Mouse (Mus musculus) lung, embryonic 14.5 days (tissue): ENCODE measurements at regions not wholly inside any gene's neighbourhood (a gene's known extent, or its start where the extent isn't known, plus 50 kb on each side); places are given as distances from the start of the nearest gene placed in this dataset.

ENCODE experiments used
- ATAC-seq: fragments of 200-750 bp; cut with Nextera tagmentation; 2 replicates; pipeline ENCODE4 v1.8.0; 2017; ENCODE audit warnings: mild to moderate bottlenecking, moderate TSS enrichment, moderate library complexity; ENCODE audit not compliant: insufficient read depth
- DNase-seq: peaks from one replicate; pipeline ENCODE4 v3.0.0-alpha.2; 2015
- H3K27ac ChIP-seq: fragments of 300-500 bp; sonication (generic); 2 replicates; pipeline ENCODE4 v1.5.1; 2014; ENCODE audit warnings: low read depth, mild to moderate bottlenecking, moderate library complexity
- H3K27me3 ChIP-seq: fragments of 300-500 bp; sonication (generic); 2 replicates; pipeline ENCODE4 v1.6.1; 2014; ENCODE audit warnings: low read length, control low read depth; ENCODE audit not compliant: insufficient read depth
- H3K36me3 ChIP-seq: fragments of 300-500 bp; sonication (generic); 2 replicates; pipeline ENCODE4 v1.6.1; 2014; ENCODE audit warnings: control low read depth; ENCODE audit not compliant: insufficient read depth
- H3K4me1 ChIP-seq: fragments of 300-500 bp; sonication (generic); 2 replicates; pipeline ENCODE4 v1.6.1; 2014; ENCODE audit warnings: antibody characterized with exemption, control low read depth; ENCODE audit not compliant: insufficient read depth
- H3K4me2 ChIP-seq: fragments of 300-500 bp; sonication (generic); 2 replicates; pipeline ENCODE4 v1.6.1; 2014; ENCODE audit warnings: mild to moderate bottlenecking
- H3K4me3 ChIP-seq: fragments of 300-500 bp; sonication (generic); 2 replicates; pipeline ENCODE4 v1.5.1; 2014; ENCODE audit warnings: low read depth, low read length
- H3K9ac ChIP-seq: fragments of 300-500 bp; sonication (generic); 2 replicates; pipeline ENCODE4 v1.6.1; 2014
- H3K9me3 ChIP-seq: fragments of 300-500 bp; sonication (generic); 2 replicates; pipeline ENCODE4 v1.6.1; 2016; ENCODE audit warnings: low read depth, low read length, control low read depth
- CTCF ChIP-seq: IDR thresholded peaks from 2 replicates; pipeline ENCODE4 v1.5.1; 2016; ENCODE audit warnings: antibody characterized with exemption, low read depth
- WGBS: fragments of 180-500 bp; shearing (Covaris S2); extraction: QIAGEN DNeasy Blood & Tissue Kit; methylation state at CpG from one replicate; pipeline ENCODE4 v1.1.7; 2014; 5-methylcytosine and 5-hydroxymethylcytosine counted together

DNA sequence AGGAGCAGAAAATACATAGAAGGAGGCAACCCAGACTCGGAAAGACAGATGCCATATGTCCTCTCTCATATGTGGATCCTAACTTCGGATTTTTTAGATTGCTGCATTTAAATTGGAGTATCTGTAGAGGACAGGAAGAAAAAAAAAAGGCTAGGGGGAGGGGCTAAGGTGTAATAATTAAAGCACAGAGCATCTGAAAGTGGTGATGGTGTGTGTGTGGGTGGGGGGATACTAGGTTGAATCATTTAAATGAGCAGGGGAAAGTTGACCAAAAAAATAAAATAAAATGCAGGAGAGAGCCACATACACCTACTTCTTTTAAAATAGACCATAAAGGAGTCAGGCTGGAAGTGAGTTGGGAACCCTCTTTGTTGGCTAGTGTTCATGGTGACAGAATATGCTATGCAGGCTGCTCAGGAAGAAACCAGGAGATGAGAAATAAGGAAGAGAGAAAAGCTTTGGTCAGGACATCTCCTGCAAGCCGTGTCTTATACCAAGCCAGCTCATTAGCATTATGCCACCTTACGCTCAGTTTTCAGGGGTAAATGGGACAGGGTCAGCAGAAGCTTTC, 104.7 kb upstream of the Ptprm start:
- Histone ChIP-seq H3K27ac (no peak overlapping the region), H3K9me3 (no peaks in the 10 kb centered on the region), H3K4me1 (no peaks in the 10 kb centered on the region), H3K4me3 (no peak overlapping the region), H3K9ac (no peak overlapping the region), H3K4me2 (no peak overlapping the region), H3K27me3 (no peaks in the 10 kb centered on the region), H3K36me3 (no peaks in the 10 kb centered on the region)
- DNase-seq (no peak), ATAC-seq (no peak)
- TF ChIP-seq CTCF: no peak
- WGBS: 78% methylated on average over 4 of the region's 4 CpGs

DNA sequence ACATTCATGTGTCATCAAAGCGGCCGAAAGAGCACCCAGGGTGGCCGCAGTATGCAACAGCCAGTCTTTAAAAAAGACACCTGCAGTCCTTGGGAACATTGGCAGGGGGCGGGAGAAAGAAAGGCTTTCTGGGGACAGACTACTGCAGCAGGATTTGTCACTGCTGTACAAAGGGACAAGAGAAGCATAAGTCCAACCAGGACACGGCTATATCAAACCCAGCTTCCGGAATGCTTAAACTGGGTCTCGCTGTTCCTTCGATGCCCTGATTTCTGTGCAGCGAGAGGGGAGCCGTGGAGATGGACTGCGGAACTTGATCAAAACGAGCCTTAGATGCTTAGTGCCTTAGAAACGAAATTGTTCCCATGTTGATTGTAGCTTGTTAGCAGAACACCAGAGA, 97.7 kb upstream of the Ptprm start:
- no peaks in the 10 kb centered on the region for H3K36me3 ChIP-seq
- WGBS: 84% methylated on average over 13 of the region's 13 CpGs
- H3K9ac ChIP-seq: no peak overlapping the region
- no peaks in the 10 kb centered on the region for H3K4me1 ChIP-seq
- no peaks in the 10 kb centered on the region for H3K27me3 ChIP-seq
- H3K4me3 ChIP-seq: no peak overlapping the region
- H3K4me2 ChIP-seq: no peak overlapping the region
- ATAC-seq (no peak), DNase-seq (no peak)
- no peaks in the 10 kb centered on the region for H3K9me3 ChIP-seq
- TF ChIP-seq CTCF: no peak
- no peak overlapping the region for H3K27ac ChIP-seq

DNA sequence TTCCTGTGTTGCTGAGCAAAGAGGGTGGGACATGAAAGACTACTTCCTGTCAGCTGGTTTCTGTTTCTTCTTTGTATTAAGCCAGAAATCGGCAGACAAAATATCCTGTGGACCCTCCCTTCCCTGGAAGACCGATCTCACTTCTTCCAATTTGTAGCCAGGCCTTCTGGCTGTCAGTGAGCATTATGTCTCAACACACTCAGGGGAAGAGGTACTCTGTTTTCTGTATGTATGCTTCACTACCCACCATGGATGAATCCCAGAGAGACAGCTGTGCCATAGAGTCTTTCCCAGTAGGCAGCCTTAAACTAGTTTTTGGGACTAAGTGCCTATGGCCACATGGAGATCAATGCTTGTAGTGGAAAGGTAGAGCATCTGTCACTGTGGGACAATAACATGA, 96.8 kb upstream of the Ptprm start:
- no peak overlapping the region for H3K4me3 ChIP-seq
- no peaks in the 10 kb centered on the region for H3K4me1 ChIP-seq
- no peak overlapping the region for H3K4me2 ChIP-seq
- no peak for TF ChIP-seq CTCF
- 38% methylated on average over 2 of the region's 2 CpGs for WGBS
- H3K27ac ChIP-seq: no peak overlapping the region
- no peaks in the 10 kb centered on the region for H3K9me3 ChIP-seq
- no peaks in the 10 kb centered on the region for H3K27me3 ChIP-seq
- no peak for ATAC-seq
- no peaks in the 10 kb centered on the region for H3K36me3 ChIP-seq
- H3K9ac ChIP-seq: no peak overlapping the region
- peak; percentile 9 for DNase-seq

DNA sequence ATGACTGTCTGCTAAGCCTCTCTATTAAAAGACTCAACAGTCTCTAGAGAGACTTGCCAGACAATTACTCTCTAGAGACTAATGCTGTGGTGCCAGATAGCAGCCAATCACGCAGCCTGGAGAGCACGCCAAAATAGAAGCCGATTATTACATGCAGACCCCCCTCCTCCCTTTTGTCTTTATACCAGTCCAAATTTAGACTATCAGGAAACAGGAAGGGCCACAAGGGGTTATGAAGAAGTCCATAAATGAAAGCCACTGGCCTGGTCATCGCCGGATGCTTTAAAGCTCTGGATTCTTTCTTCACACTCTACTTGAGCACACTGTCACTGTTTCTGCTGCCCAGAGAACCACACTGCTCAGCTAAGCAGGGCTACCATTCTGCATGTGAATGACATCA, 95.8 kb upstream of the Ptprm start:
- no peaks in the 10 kb centered on the region for H3K4me1 ChIP-seq
- no peaks in the 10 kb centered on the region for H3K27me3 ChIP-seq
- no peak overlapping the region for H3K27ac ChIP-seq
- H3K4me3 ChIP-seq: no peak overlapping the region
- no peak overlapping the region for H3K4me2 ChIP-seq
- no peak for ATAC-seq
- H3K36me3 ChIP-seq: no peaks in the 10 kb centered on the region
- WGBS: 77% methylated on average over 5 of the region's 5 CpGs
- H3K9me3 ChIP-seq: no peaks in the 10 kb centered on the region
- peak; percentile 2 for DNase-seq
- no peak for TF ChIP-seq CTCF
- H3K9ac ChIP-seq: no peak overlapping the region

DNA sequence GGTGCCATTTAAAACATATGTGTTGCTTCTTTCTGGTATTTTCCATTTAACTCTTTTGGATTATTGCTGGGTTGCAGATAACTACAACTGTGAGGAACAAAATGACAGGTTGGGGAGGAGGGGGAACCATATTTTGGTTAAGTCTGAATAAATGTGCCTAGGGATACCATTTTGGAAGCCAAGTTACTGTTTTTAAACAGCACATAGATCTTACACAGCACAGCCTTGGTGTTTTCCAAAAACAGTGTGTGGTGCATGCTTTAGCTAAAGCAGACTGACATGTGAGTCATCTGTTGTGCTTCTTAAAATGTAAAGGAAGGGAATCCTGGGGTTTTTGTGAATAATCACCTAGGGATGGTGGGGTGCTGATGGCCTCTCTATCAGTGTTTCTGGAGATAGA, 91.7 kb upstream of the Ptprm start:
- no peaks in the 10 kb centered on the region for H3K36me3 ChIP-seq
- DNase-seq (no peak), ATAC-seq (no peak)
- H3K4me1 ChIP-seq: no peaks in the 10 kb centered on the region
- H3K9ac ChIP-seq: no peak overlapping the region
- H3K9me3 ChIP-seq: no peaks in the 10 kb centered on the region
- H3K4me2 ChIP-seq: no peak overlapping the region
- H3K27me3 ChIP-seq: no peaks in the 10 kb centered on the region
- H3K4me3 ChIP-seq: no peak overlapping the region
- H3K27ac ChIP-seq: no peak overlapping the region
- TF ChIP-seq CTCF: no peak

DNA sequence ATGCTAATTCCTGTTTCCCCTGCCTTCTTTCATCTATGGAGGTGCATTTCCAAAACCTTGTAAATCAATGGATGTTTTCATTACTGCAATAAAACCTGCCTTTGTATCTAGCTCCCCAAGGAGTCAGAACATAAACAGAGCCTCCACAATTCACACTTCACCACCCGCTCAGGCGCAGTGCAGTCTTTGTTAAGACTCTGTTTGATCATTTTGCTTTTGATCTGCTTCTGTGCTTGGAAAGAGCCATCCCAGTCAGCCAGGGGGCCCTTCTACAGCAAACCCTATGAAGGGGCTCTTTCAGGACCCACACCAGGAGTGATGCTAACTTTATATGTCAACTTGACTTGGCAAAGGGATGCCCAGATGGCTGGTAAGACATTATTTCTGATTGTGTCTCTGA, 86.7 kb upstream of the Ptprm start:
- TF ChIP-seq CTCF: no peak
- Histone ChIP-seq H3K9me3 (no peaks in the 10 kb centered on the region), H3K27me3 (no peaks in the 10 kb centered on the region), H3K4me3 (no peak overlapping the region), H3K9ac (no peak overlapping the region), H3K4me2 (no peak overlapping the region), H3K27ac (no peak overlapping the region), H3K4me1 (no peaks in the 10 kb centered on the region), H3K36me3 (no peaks in the 10 kb centered on the region)
- 72% methylated on average over 2 of the region's 2 CpGs for WGBS
- ATAC-seq (no peak), DNase-seq (no peak)

DNA sequence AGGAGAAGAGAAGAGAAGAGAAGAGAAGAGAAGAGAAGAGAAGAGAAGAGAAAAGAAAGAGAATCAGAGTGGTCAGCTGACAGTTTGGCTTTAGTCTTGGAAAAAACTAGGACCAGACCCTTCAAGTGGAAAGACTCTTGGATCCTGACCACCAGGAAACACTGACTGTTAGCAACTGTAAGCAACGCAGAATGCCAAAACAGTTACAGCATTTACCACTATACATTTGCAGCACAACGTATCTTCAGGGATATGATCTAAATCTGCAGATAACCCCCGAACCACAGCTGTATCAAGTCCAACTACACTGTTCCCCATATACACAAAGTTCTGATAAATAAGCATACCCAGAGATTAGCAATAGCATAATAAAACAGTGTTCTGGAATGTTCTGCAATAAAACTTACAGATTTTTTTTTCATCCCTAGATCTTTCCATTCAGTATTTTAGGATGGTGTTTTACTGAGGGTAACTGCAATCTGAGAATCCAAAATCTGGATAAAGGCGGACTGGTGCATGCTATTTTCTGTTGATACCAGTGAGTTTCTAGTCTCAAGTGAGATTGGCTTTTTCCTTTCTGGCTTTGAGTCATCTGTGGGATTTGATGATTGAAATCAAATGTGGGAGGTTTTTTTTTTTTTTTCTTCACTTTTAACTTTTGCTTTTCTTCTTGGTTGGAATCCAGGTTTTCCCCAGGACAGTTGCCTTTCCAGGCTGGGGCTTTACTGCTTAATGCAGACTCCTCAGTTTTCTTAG, 65.9 kb upstream of the Ptprm start:
- 64% methylated on average over 4 of the region's 4 CpGs for WGBS
- no peaks in the 10 kb centered on the region for H3K9me3 ChIP-seq
- DNase-seq (peak; percentile 26), ATAC-seq (no peak)
- H3K27me3 ChIP-seq: no peaks in the 10 kb centered on the region
- H3K4me3 ChIP-seq: no peak overlapping the region
- H3K4me2 ChIP-seq: no peak overlapping the region
- no peak for TF ChIP-seq CTCF
- no peak overlapping the region for H3K27ac ChIP-seq
- H3K36me3 ChIP-seq: no peaks in the 10 kb centered on the region
- H3K4me1 ChIP-seq: no peaks in the 10 kb centered on the region
- H3K9ac ChIP-seq: no peak overlapping the region
